Mouse (Mus musculus) cortical plate, adult 2 months (tissue): ENCODE data around the gene Gm4707. TPM values are rescaled to one million over a fixed set of nuclear protein-coding genes. Genes with fewer than 3 reads are reported as not detected.
"Not testable (repeated sequence)": the region's sequence is repeated elsewhere in the genome, so short reads cannot be mapped to it uniquely, and the experiment has no call there.

Experiments used
- H3K27ac ChIP-seq: fragments of 200-500 bp; 2 replicates; pipeline ENCODE4 v1.5.1; 2012; ENCODE audit warnings: low read length, control low read depth, inconsistent platforms; ENCODE audit not compliant: insufficient read depth
- H3K4me1 ChIP-seq: fragments of 200-500 bp; 2 replicates; pipeline ENCODE4 v1.6.1; 2011; ENCODE audit warnings: low read length; ENCODE audit not compliant: control insufficient read depth, insufficient read depth
- H3K4me3 ChIP-seq: fragments of 200-500 bp; 2 replicates; pipeline ENCODE4 v1.5.1; 2011; ENCODE audit warnings: mild to moderate bottlenecking, low read length, control low read depth; ENCODE audit not compliant: insufficient read depth
- CTCF ChIP-seq: fragments of 200-500 bp; IDR thresholded peaks from 2 replicates; pipeline ENCODE4 v1.5.1; 2011; ENCODE audit warnings: mild to moderate bottlenecking, control low read depth, low read length; ENCODE audit not compliant: insufficient read depth; ENCODE audit errors: extremely low read depth
- POLR2A ChIP-seq: fragments of 200-500 bp; IDR thresholded peaks from 2 replicates; pipeline ENCODE4 v1.6.1; 2011; ENCODE audit warnings: mild to moderate bottlenecking, low read length, control low read depth; ENCODE audit not compliant: insufficient read depth; ENCODE audit errors: extremely low read depth
- polyA plus RNA-seq: library from polyadenylated mRNA; depleted of rRNA; stranded (reverse); fragments of >200 nt; gene quantifications from 2 replicates; pipeline ENCODE4 v1.2.3, GENCODE M21; 2012

Gene Gm4707
- polyA plus RNA-seq, 1 experiment = 1.6 TPM

DNA sequence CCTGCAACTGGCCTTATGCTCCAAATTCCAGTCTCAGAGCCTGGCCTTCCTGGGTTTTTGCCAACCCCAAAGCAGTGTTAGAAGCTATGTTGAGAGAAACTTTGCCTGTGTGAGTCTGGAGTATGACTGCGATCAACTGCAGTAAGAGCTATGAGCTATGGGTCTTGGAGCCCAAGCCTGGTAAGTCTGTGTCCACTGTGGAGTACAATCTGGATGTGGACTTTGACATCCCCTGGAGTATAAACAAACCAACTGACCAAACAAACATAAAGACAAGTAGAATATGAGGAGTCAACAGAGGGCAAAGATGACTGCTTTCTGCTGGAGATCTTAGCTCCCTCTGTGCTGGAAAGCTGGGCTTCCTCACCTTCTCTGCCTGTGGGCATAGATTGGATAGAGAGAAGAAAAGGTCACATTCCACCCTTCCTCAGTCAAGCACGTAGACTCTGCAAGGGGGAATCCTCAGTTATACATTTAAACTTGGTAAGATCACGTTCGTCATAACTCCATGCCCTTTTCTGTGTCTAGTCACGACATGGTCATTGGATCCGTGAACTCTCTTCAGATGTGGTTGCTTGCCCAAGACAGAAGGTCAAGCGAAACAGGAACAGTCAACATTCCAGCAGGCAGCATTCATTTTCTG, 23.8 kb upstream of the Gm4707 start:
- Histone ChIP-seq H3K4me3 (no peak overlapping the region), H3K4me1 (no peaks in the 10 kb centered on the region), H3K27ac (no peak overlapping the region)
- TF ChIP-seq POLR2A = no peak
- TF ChIP-seq CTCF = no peak

DNA sequence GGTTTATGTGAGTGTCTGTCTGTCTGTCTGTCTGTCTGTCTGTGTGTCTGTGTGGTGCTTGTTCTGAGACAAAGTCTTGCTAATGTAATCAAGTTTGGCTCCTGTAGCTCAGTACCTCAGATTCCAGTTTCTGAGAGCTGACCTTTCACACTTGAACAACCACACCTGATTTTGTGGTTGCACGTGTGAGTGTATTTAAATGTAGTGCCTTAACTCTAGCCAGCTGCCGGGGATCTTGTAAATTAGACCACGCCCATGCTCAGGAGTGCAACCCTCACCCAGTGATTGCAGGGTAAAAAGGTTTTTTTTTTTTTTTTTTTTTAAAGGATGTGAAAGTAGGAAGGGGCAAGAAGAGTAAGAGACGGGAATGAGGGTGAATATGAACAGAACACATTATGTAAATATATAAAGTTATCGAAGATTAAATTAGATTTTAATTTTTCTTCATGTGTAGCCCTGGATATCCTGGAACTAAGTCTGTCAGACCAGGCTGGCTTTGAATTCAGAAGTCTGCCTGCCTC, 19.7 kb upstream of the Gm4707 start:
- Histone ChIP-seq H3K4me3 (no peak overlapping the region), H3K27ac (no peak overlapping the region), H3K4me1 (peaks cover 1% of the 10 kb centered on the region)
- TF ChIP-seq POLR2A (no peak), CTCF (no peak)

- Histone ChIP-seq H3K4me3 (no peak overlapping the region), H3K4me1 (peaks cover 4% of the 10 kb centered on the region), H3K27ac (no peak overlapping the region)
- TF ChIP-seq CTCF = no peak
- TF ChIP-seq POLR2A = no peak
These were observed 17.8 kb upstream of the Gm4707 start for GRCm38 (mm10) chr17:71477481-71477880.

DNA sequence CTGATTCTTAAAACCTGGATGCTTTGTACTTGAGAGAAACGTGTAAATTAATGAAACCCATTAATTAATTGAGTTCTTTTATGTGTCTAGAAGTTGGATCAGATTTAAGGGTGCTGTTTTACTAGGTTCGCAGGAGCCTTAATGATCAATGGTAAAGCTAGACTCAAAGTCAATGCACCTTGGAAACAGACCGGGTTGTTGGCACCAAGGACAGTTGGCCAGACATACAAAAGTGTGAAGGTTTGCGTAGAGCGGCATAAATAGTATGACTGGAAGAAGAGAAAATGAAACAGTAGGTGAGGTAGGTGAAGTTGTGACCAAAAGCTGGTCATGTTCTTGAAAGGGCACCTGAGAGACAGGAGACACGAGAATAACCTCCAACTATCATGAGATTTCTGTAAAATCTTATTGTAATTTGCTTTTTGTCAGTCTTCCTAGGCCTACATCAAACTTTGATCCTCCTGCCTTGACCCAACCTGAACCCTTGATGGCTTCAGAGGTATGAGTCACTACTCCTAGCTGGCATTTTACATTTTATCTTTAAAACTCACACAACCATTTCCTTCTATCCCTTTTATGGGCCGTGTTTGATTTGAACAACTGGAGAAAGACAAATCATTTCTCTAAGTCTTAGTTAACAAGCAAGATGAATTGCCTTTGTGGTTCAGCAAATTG, 16.8 kb upstream of the Gm4707 start:
- Histone ChIP-seq H3K4me1 (peaks cover 4% of the 10 kb centered on the region), H3K4me3 (peak overlapping the region; percentile 95; the same call in 1 of the 2 replicates), H3K27ac (no peak overlapping the region)
- no peak for TF ChIP-seq POLR2A
- no peak for TF ChIP-seq CTCF

DNA sequence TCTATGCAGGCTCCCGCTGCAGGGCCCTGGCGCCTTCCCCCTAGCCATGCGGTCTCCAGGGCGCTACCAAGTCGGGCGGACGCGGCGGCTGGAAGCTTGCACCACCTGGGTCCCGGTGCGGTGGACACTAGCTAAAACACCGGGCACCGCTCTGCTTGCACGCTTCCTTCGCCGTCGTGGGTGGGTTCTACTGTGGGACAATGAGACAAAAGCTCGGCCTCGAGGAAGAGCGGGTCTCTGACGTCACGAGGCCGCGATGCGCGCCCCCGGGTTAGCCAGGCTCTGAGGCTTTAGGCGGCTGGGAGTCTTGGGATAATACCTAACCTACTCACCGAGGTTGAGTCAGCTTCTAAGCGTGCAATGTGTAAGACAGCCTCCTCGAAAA, 16.0 kb upstream of the Gm4707 start:
- TF ChIP-seq CTCF = no peak
- TF ChIP-seq POLR2A = no peak
- peaks cover 4% of the 10 kb centered on the region for H3K4me1 ChIP-seq

GRCm38 (mm10) chr17:71474762-71475704, 15.3 kb upstream of the Gm4707 start, which contains the start of gene Smchd1:
Gene Smchd1, minus strand, starts transcription at chr17:71475343.
- Histone ChIP-seq H3K4me1 (peaks cover 4% of the 10 kb centered on the region), H3K4me3 (peak within 1 kb of the TSS; percentile 95), H3K27ac (peak within 1 kb of the TSS; percentile 92)
- peak; percentile 54; the same call in 1 of the 2 replicates for TF ChIP-seq POLR2A
- no peak for TF ChIP-seq CTCF

More for the DNA sequence above, 16.0 kb upstream of the Gm4707 start:
- Histone ChIP-seq H3K27ac (peak overlapping the region; percentile 92), H3K4me3 (peak overlapping the region; percentile 95)

- no peak overlapping the region for H3K27ac ChIP-seq
- H3K4me3 ChIP-seq = peak overlapping the region; percentile 95
- no peak for TF ChIP-seq POLR2A
- TF ChIP-seq CTCF = no peak
- peaks cover 4% of the 10 kb centered on the region for H3K4me1 ChIP-seq
These were observed 14.4 kb upstream of the Gm4707 start for GRCm38 (mm10) chr17:71474128-71474527.

DNA sequence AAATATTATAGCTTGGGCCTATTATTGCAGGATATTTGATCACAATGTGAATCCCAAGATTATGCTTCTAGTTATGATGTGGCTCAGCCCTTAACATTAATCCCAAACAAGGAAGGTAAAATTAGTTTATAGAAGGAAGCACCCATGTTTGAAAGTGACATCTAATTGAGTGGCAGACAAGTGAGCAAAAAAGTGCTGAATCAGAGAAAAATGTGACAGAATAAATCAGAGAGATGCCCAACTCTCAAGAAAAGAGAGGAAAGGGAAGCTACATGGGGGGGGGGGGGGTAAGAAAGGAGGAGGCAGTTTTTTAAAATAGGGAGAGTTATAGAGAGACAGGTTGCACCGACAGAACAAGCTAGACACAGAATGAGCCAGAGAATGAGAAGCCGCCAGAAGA, 11.5 kb upstream of the Gm4707 start:
- no peak overlapping the region for H3K4me3 ChIP-seq
- no peak for TF ChIP-seq POLR2A
- TF ChIP-seq CTCF = no peak
- H3K4me1 ChIP-seq = peaks cover 3% of the 10 kb centered on the region

GRCm38 (mm10) chr17:71460312-71460711, 594 bp upstream of the Gm4707 start:
- TF ChIP-seq POLR2A (no peak), CTCF (no peak)
- Histone ChIP-seq H3K27ac (no peak overlapping the region), H3K4me3 (no peak overlapping the region), H3K4me1 (no peaks in the 10 kb centered on the region)

More for the DNA sequence above, 11.5 kb upstream of the Gm4707 start:
- H3K27ac ChIP-seq = no peak overlapping the region

DNA sequence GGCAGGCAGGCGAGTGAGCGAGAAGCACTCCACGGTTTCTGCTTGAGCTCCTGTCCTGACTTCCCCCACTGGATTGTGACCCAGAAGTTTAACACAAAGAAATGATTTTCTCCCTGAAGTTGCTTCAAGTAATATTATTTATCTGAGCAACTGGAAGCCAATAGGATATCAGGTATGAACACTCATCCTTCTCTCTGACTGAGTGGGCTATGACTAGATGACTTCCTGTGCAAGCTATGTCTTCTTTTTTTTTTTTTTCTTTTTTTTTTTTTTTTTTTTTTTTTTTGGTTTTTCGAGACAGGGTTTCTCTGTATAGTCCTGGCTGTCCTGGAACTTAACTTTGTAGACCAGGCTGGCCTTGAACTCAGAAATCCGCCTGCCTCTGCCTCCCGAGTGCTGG, 2.4 kb downstream of the Gm4707 start:
- H3K4me3 ChIP-seq, H3K4me1 ChIP-seq, H3K27ac ChIP-seq: not testable (repeated sequence)
